Mouse (Mus musculus) kidney, postnatal 0 days (tissue): ENCODE data around the gene Myrfl. TPM values are rescaled to one million over a fixed set of nuclear protein-coding genes. Genes with fewer than 3 reads are reported as not detected.

Source experiments
- ATAC-seq: fragments of 200-750 bp; cut with Nextera tagmentation; replicated peaks from 2 replicates; pipeline ENCODE4 v1.8.0; 2017; ENCODE audit warnings: low read depth, moderate number of reproducible peaks, moderate TSS enrichment, moderate library complexity; ENCODE audit not compliant: low FRiP score
- DNase-seq: peaks from one replicate; pipeline ENCODE4 v3.0.0-alpha.2; 2016; ENCODE audit warnings: low spot score
- H3K27ac ChIP-seq: fragments of 300-500 bp; sonication (generic); 2 replicates; pipeline ENCODE4 v1.5.1; 2014; ENCODE audit warnings: mild to moderate bottlenecking
- H3K27me3 ChIP-seq: fragments of 300-500 bp; sonication (generic); 2 replicates; pipeline ENCODE4 v1.6.1; 2014; ENCODE audit warnings: low read length, mixed read lengths; ENCODE audit not compliant: insufficient read depth
- H3K36me3 ChIP-seq: fragments of 300-500 bp; sonication (generic); 2 replicates; pipeline ENCODE4 v1.6.1; 2014; ENCODE audit warnings: low read length, mixed read lengths; ENCODE audit not compliant: insufficient read depth
- H3K4me1 ChIP-seq: fragments of 300-500 bp; sonication (generic); replicated peaks from 2 replicates; pipeline ENCODE4 v1.6.1; 2014; ENCODE audit warnings: antibody characterized with exemption, low read length, mixed read lengths; ENCODE audit not compliant: insufficient read depth
- H3K4me2 ChIP-seq: fragments of 300-500 bp; sonication (generic); 2 replicates; pipeline ENCODE4 v1.6.1; 2014; ENCODE audit warnings: mild to moderate bottlenecking, low read length, moderate library complexity, mixed read lengths
- H3K4me3 ChIP-seq: fragments of 300-500 bp; sonication (generic); replicated peaks from 2 replicates; pipeline ENCODE4 v1.5.1; 2014; ENCODE audit warnings: low read depth, low read length
- H3K9ac ChIP-seq: fragments of 300-500 bp; sonication (generic); 2 replicates; pipeline ENCODE4 v1.6.1; 2014; ENCODE audit warnings: low read depth, low read length
- H3K9me3 ChIP-seq: fragments of 300-500 bp; sonication (generic); replicated peaks from 2 replicates; pipeline ENCODE4 v1.6.1; 2016; ENCODE audit warnings: low read length, inconsistent platforms, mixed read lengths
- CTCF ChIP-seq: IDR thresholded peaks from 2 replicates; pipeline ENCODE4 v1.5.1; 2016; ENCODE audit warnings: antibody characterized with exemption, low read depth, mild to moderate bottlenecking, moderate library complexity
- WGBS: fragments of 180-500 bp; shearing (Covaris S2); extraction: QIAGEN DNeasy Blood & Tissue Kit; methylation state at CpG from one replicate; pipeline ENCODE4 v1.1.7; 2014; 5-methylcytosine and 5-hydroxymethylcytosine counted together
- polyA plus RNA-seq: library from polyadenylated mRNA; unstranded; fragments of >200 nt; fragmentation: Nextera tagmentation; extraction: Ambion mirVana; gene quantifications from 2 replicates; pipeline ENCODE4 v1.2.1, GENCODE M21; 2015

Gene Myrfl
- polyA plus RNA-seq, 1 experiment from 2014 or later = 0.04 TPM

GRCm38 (mm10) chr10:116796066-116796465 lies 100.7 kb downstream of the Myrfl start:
- Histone ChIP-seq H3K4me2 (no peak overlapping the region), H3K4me1 (no peaks in the 10 kb centered on the region), H3K36me3 (no peaks in the 10 kb centered on the region), H3K27me3 (no peaks in the 10 kb centered on the region), H3K27ac (no peak overlapping the region), H3K4me3 (no peak overlapping the region), H3K9ac (no peak overlapping the region), H3K9me3 (no peaks in the 10 kb centered on the region)
- no peak for DNase-seq
- no peak for ATAC-seq
- no peak for TF ChIP-seq CTCF
- WGBS = 62% methylated on average over 6 of the region's 6 CpGs

DNA sequence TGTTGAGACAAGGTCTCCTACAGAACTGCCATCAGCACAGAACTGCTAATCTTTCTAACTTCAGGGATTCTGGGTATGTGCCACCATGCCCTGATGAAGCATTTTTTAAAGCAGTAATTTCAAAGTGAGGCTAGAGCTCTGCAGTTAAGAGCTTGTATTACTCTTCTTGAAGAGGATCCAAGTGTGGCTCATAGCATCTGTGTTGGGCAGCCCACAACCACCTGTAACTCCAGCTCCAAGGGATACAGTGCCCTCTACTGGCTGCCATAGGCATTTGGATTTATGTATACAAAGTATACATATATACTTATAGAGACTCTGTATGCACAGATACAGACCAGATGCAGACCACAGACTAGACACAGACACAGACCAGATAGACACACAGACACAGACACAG lies 107.6 kb downstream of the Myrfl start:
- Histone ChIP-seq H3K27me3 (no peaks in the 10 kb centered on the region), H3K27ac (no peak overlapping the region), H3K4me1 (no peaks in the 10 kb centered on the region), H3K36me3 (no peaks in the 10 kb centered on the region), H3K4me2 (no peak overlapping the region), H3K4me3 (no peak overlapping the region), H3K9ac (no peak overlapping the region), H3K9me3 (no peaks in the 10 kb centered on the region)
- DNase-seq = peak; percentile 44
- TF ChIP-seq CTCF = peak; percentile 68
- no peak for ATAC-seq

- ATAC-seq (no peak), DNase-seq (no peak)
- no peak overlapping the region for H3K9ac ChIP-seq
- no peak overlapping the region for H3K4me3 ChIP-seq
- no peaks in the 10 kb centered on the region for H3K9me3 ChIP-seq
- H3K36me3 ChIP-seq = no peaks in the 10 kb centered on the region
- no peak for TF ChIP-seq CTCF
- no peak overlapping the region for H3K27ac ChIP-seq
- H3K4me2 ChIP-seq = no peak overlapping the region
- no peaks in the 10 kb centered on the region for H3K27me3 ChIP-seq
- no peaks in the 10 kb centered on the region for H3K4me1 ChIP-seq
Measured at GRCm38 (mm10) chr10:116788431-116788830, 108.3 kb downstream of the Myrfl start.

DNA sequence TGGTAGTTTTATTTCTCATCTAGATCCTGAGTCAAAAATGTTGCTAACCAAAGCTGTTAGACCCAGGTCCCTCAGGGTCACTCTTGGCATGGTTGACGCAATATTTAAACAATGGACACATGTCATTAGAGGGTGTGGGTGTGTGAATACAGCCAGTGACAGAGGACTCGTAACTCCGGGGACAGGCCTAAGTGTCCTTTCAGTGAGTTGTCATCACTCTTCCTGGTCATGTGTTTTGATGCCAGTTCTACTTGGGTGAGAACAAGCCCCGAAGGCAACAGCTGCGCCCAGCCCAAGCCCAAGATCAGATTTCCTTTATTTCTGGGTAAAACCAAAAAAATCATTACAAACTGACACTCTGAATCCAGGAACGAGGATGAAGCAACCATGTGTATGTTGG lies 112.6 kb downstream of the Myrfl start:
- WGBS = 67% methylated on average over 6 of the region's 6 CpGs

DNA sequence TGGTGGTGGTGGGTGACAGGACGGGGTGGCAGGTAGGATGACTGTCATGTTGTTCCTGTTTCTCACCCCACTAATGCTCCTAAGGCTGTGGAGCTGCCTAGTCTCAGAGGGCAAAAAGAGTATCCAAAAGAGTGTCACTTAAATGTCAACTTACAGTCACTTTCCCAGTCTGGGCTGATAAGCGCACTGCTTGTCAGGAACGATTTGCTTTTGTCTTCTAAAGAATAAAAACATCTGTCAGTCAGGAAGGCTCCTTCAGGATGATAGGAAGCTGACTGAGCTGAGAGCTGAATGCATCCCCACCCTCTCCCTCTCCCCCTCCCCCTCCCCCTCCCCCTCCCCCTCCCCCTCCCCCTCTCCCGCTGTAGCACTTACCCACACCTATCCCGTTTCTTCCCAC lies 113.7 kb downstream of the Myrfl start:
- no peak for ATAC-seq
- Histone ChIP-seq H3K4me3 (no peak overlapping the region), H3K4me2 (no peak overlapping the region)

More for the DNA sequence above, 112.6 kb downstream of the Myrfl start:
- Histone ChIP-seq H3K4me2 (no peak overlapping the region), H3K4me3 (no peak overlapping the region), H3K9ac (no peak overlapping the region), H3K36me3 (no peaks in the 10 kb centered on the region), H3K4me1 (no peaks in the 10 kb centered on the region), H3K9me3 (no peaks in the 10 kb centered on the region), H3K27ac (no peak overlapping the region), H3K27me3 (no peaks in the 10 kb centered on the region)
- TF ChIP-seq CTCF = no peak
- DNase-seq = no peak
- ATAC-seq = no peak

DNA sequence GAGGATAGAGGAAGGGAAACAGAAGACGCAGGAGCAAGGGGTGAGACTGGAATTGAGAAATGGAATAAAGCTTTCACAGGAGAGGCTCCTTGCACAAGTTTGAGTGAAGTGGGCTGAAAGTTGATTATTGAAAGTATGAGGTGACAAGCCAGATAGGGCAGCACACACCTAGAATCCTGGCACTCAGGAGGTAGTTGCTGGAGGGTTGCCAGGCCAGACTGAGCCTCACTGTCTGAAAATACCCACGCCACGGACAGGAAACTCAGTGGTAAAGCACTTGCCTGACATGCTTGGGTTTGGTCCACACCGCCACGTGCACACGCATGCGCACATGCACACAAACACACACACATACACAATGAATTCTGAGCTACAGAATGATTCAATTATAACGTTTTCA lies 118.8 kb downstream of the Myrfl start:
- Histone ChIP-seq H3K4me3 (no peak overlapping the region), H3K4me1 (no peaks in the 10 kb centered on the region), H3K36me3 (no peaks in the 10 kb centered on the region), H3K27me3 (no peaks in the 10 kb centered on the region), H3K9ac (no peak overlapping the region), H3K27ac (no peak overlapping the region), H3K9me3 (no peaks in the 10 kb centered on the region), H3K4me2 (no peak overlapping the region)
- 92% methylated on average over 8 of the region's 8 CpGs for WGBS
- no peak for DNase-seq
- no peak for TF ChIP-seq CTCF
- ATAC-seq = no peak

More for the DNA sequence above, 113.7 kb downstream of the Myrfl start:
- no peak for DNase-seq
- WGBS = 74% methylated on average over 3 of the region's 5 CpGs
- H3K9ac ChIP-seq = no peak overlapping the region
- H3K9me3 ChIP-seq = no peaks in the 10 kb centered on the region
- no peaks in the 10 kb centered on the region for H3K4me1 ChIP-seq
- no peaks in the 10 kb centered on the region for H3K36me3 ChIP-seq
- no peak for TF ChIP-seq CTCF
- H3K27me3 ChIP-seq = no peaks in the 10 kb centered on the region
- H3K27ac ChIP-seq = no peak overlapping the region

DNA sequence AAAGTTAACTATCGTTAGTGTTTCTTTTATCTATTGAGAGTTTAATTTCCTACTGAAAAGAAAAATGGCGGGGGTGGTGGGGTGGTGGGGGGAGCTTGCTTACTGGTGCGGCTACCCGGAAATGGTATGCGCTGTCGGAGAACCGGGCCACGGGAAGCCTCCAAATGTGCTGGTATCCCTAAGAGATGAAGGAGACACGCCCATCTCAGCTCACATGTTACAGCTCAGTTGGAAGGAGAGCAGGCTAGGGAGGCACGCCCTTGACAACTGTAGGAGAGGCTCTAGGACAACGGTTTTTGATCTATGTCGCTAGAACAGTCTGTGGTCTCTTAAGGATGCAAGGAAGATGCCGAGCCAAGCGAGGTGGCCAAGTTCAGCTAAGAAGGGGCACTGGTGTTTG lies 119.9 kb downstream of the Myrfl start:
- ATAC-seq (no peak), DNase-seq (no peak)
- H3K27ac ChIP-seq = no peak overlapping the region
- H3K9me3 ChIP-seq = no peaks in the 10 kb centered on the region
- no peak overlapping the region for H3K4me2 ChIP-seq
- H3K4me3 ChIP-seq = no peak overlapping the region
- 79% methylated on average over 14 of the region's 14 CpGs for WGBS
- H3K9ac ChIP-seq = no peak overlapping the region
- H3K4me1 ChIP-seq = no peaks in the 10 kb centered on the region
- no peaks in the 10 kb centered on the region for H3K36me3 ChIP-seq
- TF ChIP-seq CTCF = no peak
- no peaks in the 10 kb centered on the region for H3K27me3 ChIP-seq
